Mouse (Mus musculus) liver, postnatal 0 days (tissue): ENCODE measurements around the gene Rsad1.

Experiments
- CTCF ChIP-seq: sonication (generic); IDR thresholded peaks from 2 replicates; pipeline ENCODE4 v1.5.1; 2016; ENCODE audit warnings: antibody characterized with exemption, low read depth
- EP300 ChIP-seq: IDR thresholded peaks from 2 replicates; pipeline ENCODE4 v1.6.1; 2016; ENCODE audit warnings: antibody characterized with exemption, low read depth, mild to moderate bottlenecking

DNA sequence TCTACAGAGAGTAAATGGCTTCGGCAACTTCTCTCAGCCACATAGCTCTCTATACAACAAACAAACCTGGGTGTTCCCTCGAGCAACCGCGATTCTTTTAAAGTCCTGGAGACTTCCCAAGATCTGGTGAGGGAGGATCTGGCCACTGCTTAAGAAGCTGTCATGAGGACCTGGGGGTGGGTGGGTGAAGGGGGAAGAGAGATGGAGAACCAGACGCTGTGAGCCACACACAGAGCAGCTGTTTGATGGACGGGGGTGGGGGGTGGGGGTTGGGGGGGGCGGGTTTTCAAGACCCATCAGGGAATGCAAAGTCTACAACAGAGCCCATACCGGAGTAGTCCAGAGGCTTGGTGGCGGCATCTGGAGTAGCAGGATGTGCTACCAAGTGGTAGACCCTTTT lies 35.6 kb downstream of the Rsad1 start:
- TF ChIP-seq CTCF (no peak), EP300 (no peak)
